Mouse (Mus musculus) MEL (cell line): Measurements from ENCODE around the gene Bex1. TPM values are rescaled to one million over a fixed set of nuclear protein-coding genes. Genes with fewer than 3 reads are reported as not detected.
A peak's percentile ranks its signal among the peaks of the same experiment; 100 is the strongest.

Experiments used
- DNase-seq: peaks from one replicate; pipeline ENCODE4 v3.0.0; 2011; ENCODE audit warnings: low read depth, low spot score
- H3K27ac ChIP-seq: 2 replicates; pipeline ENCODE4 v1.5.1; 2012; ENCODE audit warnings: low read depth, mild to moderate bottlenecking, control low read depth, low read length, moderate library complexity; ENCODE audit not compliant: control insufficient read depth
- H3K27me3 ChIP-seq, 2 experiments: fragments of 150-350 bp in 1 of 2; sonication (generic) in 1 of 2; 2 replicates each; pipeline ENCODE4 v1.6.1; 2012; ENCODE audit warnings: low read length in 2 of 2, mild to moderate bottlenecking in 2 of 2, improper control_type of control experiment in 1 of 2, moderate library complexity in 1 of 2; ENCODE audit not compliant: insufficient read depth in 2 of 2, control insufficient read depth in 1 of 2
- H3K36me3 ChIP-seq, 2 experiments: 2 replicates each; pipeline ENCODE4 v1.6.1; 2012 to 2014; ENCODE audit warnings: low read length in 2 of 2, improper control_type of control experiment in 1 of 2, inconsistent platforms in 1 of 2, mild to moderate bottlenecking in 1 of 2; ENCODE audit not compliant: insufficient read depth in 2 of 2, control insufficient read depth in 1 of 2
- H3K4me1 ChIP-seq, 2 experiments: fragments of 150-350 bp in 1 of 2; sonication (generic) in 1 of 2; 2 replicates each; pipeline ENCODE4 v1.6.1; 2012; ENCODE audit warnings: low read length in 2 of 2, improper control_type of control experiment in 1 of 2, mild to moderate bottlenecking in 1 of 2; ENCODE audit not compliant: insufficient read depth in 2 of 2, control insufficient read depth in 1 of 2
- H3K4me3 ChIP-seq, 2 experiments: fragments of 150-350 bp in 1 of 2; sonication (generic) in 1 of 2; 2 replicates each; pipeline ENCODE4 v1.5.1; 2012; ENCODE audit warnings: low read depth in 2 of 2, low read length in 2 of 2, mild to moderate bottlenecking in 2 of 2, moderate library complexity in 2 of 2, control low read depth in 1 of 2, improper control_type of control experiment in 1 of 2; ENCODE audit not compliant: control insufficient read depth in 1 of 2, insufficient read depth in 1 of 2
- H3K79me2 ChIP-seq: 2 replicates; pipeline ENCODE4 v1.6.1; 2012; ENCODE audit warnings: mild to moderate bottlenecking, low read length, moderate library complexity; ENCODE audit not compliant: control insufficient read depth, poor library complexity, insufficient read depth
- H3K9ac ChIP-seq: 2 replicates; pipeline ENCODE4 v1.6.1; 2012; ENCODE audit warnings: low read depth, mild to moderate bottlenecking, control low read depth, low read length, moderate library complexity; ENCODE audit not compliant: control insufficient read depth, poor library complexity, severe bottlenecking
- H3K9me3 ChIP-seq: fragments of 150-350 bp; sonication (generic); replicated peaks from 2 replicates; pipeline ENCODE4 v1.6.1; 2012; ENCODE audit warnings: mild to moderate bottlenecking, low read length, improper control_type of control experiment, moderate library complexity; ENCODE audit not compliant: insufficient read depth
- BHLHE40 ChIP-seq: IDR thresholded peaks from 2 replicates; pipeline ENCODE4 v1.6.1; 2012; ENCODE audit warnings: low read depth, mild to moderate bottlenecking, inconsistent platforms, low read length, improper control_type of control experiment, borderline replicate concordance
- CHD1 ChIP-seq: IDR thresholded peaks from 2 replicates; pipeline ENCODE4 v1.6.1; 2012; ENCODE audit warnings: low read depth, mild to moderate bottlenecking, inconsistent platforms, low read length, improper control_type of control experiment
- CHD2 ChIP-seq: IDR thresholded peaks from 2 replicates; pipeline ENCODE4 v1.6.1; 2011; ENCODE audit warnings: low read length, improper control_type of control experiment
- E2F4 ChIP-seq: IDR thresholded peaks from 2 replicates; pipeline ENCODE4 v1.6.1; 2011; ENCODE audit warnings: low read depth, low read length, improper control_type of control experiment, borderline replicate concordance
- EP300 ChIP-seq, 2 experiments: IDR thresholded peaks; 2 replicates each; pipeline ENCODE4 v1.6.1; 2011; ENCODE audit warnings: improper control_type of control experiment in 2 of 2, low read length in 2 of 2, low read depth in 1 of 2, mild to moderate bottlenecking in 1 of 2
- GABPA ChIP-seq: IDR thresholded peaks from 2 replicates; pipeline ENCODE4 v1.6.1; 2012; ENCODE audit warnings: low read depth, mild to moderate bottlenecking, inconsistent platforms, low read length, improper control_type of control experiment, moderate library complexity
- GATA1 ChIP-seq: IDR thresholded peaks from 2 replicates; pipeline ENCODE4 v1.6.1; 2011; ENCODE audit warnings: low read depth, low read length, improper control_type of control experiment
- HCFC1 ChIP-seq: IDR thresholded peaks from 2 replicates; pipeline ENCODE4 v1.6.1; 2012; ENCODE audit warnings: low read depth, mild to moderate bottlenecking, inconsistent platforms, low read length, improper control_type of control experiment, moderate library complexity
- MAX ChIP-seq: IDR thresholded peaks from 2 replicates; pipeline ENCODE4 v1.6.1; 2011; ENCODE audit warnings: low read length, improper control_type of control experiment
- MAZ ChIP-seq: IDR thresholded peaks from 2 replicates; pipeline ENCODE4 v1.6.1; 2012; ENCODE audit warnings: low read depth, mild to moderate bottlenecking, inconsistent platforms, low read length, improper control_type of control experiment
- MXI1 ChIP-seq: IDR thresholded peaks from 2 replicates; pipeline ENCODE4 v1.6.1; 2011; ENCODE audit warnings: mild to moderate bottlenecking, low read depth, low read length, improper control_type of control experiment
- MYB ChIP-seq: IDR thresholded peaks from 2 replicates; pipeline ENCODE4 v1.6.1; 2011; ENCODE audit warnings: mild to moderate bottlenecking, low read depth, low read length, improper control_type of control experiment
- MYC ChIP-seq: IDR thresholded peaks from 2 replicates; pipeline ENCODE4 v1.6.1; 2011; ENCODE audit warnings: low read depth, mild to moderate bottlenecking, low read length, improper control_type of control experiment, moderate library complexity
- NELFE ChIP-seq: IDR thresholded peaks from 2 replicates; pipeline ENCODE4 v1.6.1; 2011; ENCODE audit warnings: low read depth, low read length, improper control_type of control experiment
- POLR2A ChIP-seq, 2 experiments: IDR thresholded peaks; 2 replicates each; pipeline ENCODE4 v1.6.1; 2011 to 2012; ENCODE audit warnings: low read length in 2 of 2, mild to moderate bottlenecking in 2 of 2, control low read depth in 1 of 2, improper control_type of control experiment in 1 of 2, low read depth in 1 of 2, moderate library complexity in 1 of 2; ENCODE audit not compliant: control insufficient read depth in 1 of 2, insufficient read depth in 1 of 2, poor library complexity in 1 of 2
- POLR2AphosphoS2 ChIP-seq: IDR thresholded peaks from 2 replicates; pipeline ENCODE4 v1.6.1; 2011; ENCODE audit warnings: low read length, improper control_type of control experiment
- POLR2AphosphoS5 ChIP-seq: IDR thresholded peaks from 2 replicates; pipeline ENCODE4 v1.6.1; 2012; ENCODE audit warnings: low read depth, borderline replicate concordance, mild to moderate bottlenecking, inconsistent platforms, low read length, moderate library complexity, mixed read lengths
- RAD21 ChIP-seq: IDR thresholded peaks from 2 replicates; pipeline ENCODE4 v1.6.1; 2011; ENCODE audit warnings: mild to moderate bottlenecking, low read depth, low read length, improper control_type of control experiment
- RCOR1 ChIP-seq: IDR thresholded peaks from 2 replicates; pipeline ENCODE4 v1.6.1; 2012; ENCODE audit warnings: low read depth, mild to moderate bottlenecking, inconsistent platforms, low read length, improper control_type of control experiment
- TAL1 ChIP-seq: IDR thresholded peaks from 2 replicates; pipeline ENCODE4 v1.6.1; 2012; ENCODE audit warnings: mild to moderate bottlenecking, inconsistent platforms, low read length, moderate library complexity, mixed read lengths
- TBP ChIP-seq: IDR thresholded peaks from 2 replicates; pipeline ENCODE4 v1.8.0; 2011; ENCODE audit warnings: low read depth, low read length, improper control_type of control experiment
- TCF12 ChIP-seq: IDR thresholded peaks from 2 replicates; pipeline ENCODE4 v1.6.1; 2014; ENCODE audit warnings: low read depth, mild to moderate bottlenecking, inconsistent platforms, low read length, improper control_type of control experiment, moderate library complexity
- UBTF ChIP-seq: IDR thresholded peaks from 2 replicates; pipeline ENCODE4 v1.6.1; 2012; ENCODE audit warnings: low read depth, mild to moderate bottlenecking, inconsistent platforms, low read length, improper control_type of control experiment, moderate library complexity, borderline replicate concordance; ENCODE audit not compliant: insufficient read depth
- USF1 ChIP-seq: IDR thresholded peaks from 2 replicates; pipeline ENCODE4 v1.6.1; 2014; ENCODE audit warnings: low read depth, mild to moderate bottlenecking, inconsistent platforms, low read length, improper control_type of control experiment, moderate library complexity
- USF2 ChIP-seq, 2 experiments: IDR thresholded peaks; 2 replicates each; pipeline ENCODE4 v1.6.1; 2011 to 2012; ENCODE audit warnings: improper control_type of control experiment in 2 of 2, low read length in 2 of 2, borderline replicate concordance in 1 of 2, inconsistent platforms in 1 of 2, low read depth in 1 of 2, mild to moderate bottlenecking in 1 of 2; ENCODE audit not compliant: insufficient read depth in 1 of 2
- ZKSCAN1 ChIP-seq: IDR thresholded peaks from 2 replicates; pipeline ENCODE4 v1.6.1; 2012; ENCODE audit warnings: low read depth, mild to moderate bottlenecking, inconsistent platforms, low read length, improper control_type of control experiment, moderate library complexity
- ZMIZ1 ChIP-seq: IDR thresholded peaks from 2 replicates; pipeline ENCODE4 v1.6.1; 2012; ENCODE audit warnings: low read depth, mild to moderate bottlenecking, inconsistent platforms, low read length, improper control_type of control experiment, moderate library complexity
- ZNF384 ChIP-seq: IDR thresholded peaks from 2 replicates; pipeline ENCODE4 v1.6.1; 2012; ENCODE audit warnings: low read depth, mild to moderate bottlenecking, inconsistent platforms, low read length, improper control_type of control experiment
- polyA plus RNA-seq, 2 experiments: library from polyadenylated mRNA; stranded (reverse) in 1 of 2; unstranded in 1 of 2; fragments of >175 nt in 1 of 2; fragments of >200 nt in 1 of 2; gene quantifications; 2 replicates each; pipeline versions ENCODE4 v1.2.1 to v1.2.4; 2012; ENCODE audit warnings: low replicate concordance in 2 of 2, low read depth in 1 of 2; ENCODE audit not compliant: insufficient read length in 2 of 2, insufficient read depth in 1 of 2, missing spikeins in 1 of 2
- total RNA-seq: library from RNA; depleted of rRNA; stranded (reverse); fragments of 300-350 nt; gene quantifications from 2 replicates; pipeline ENCODE4 v1.2.3, GENCODE M21; 2012

Bex1 gene
- total and polyA plus RNA-seq, 3 experiments, result 0.27 to 0.86 TPM; not detected in 1

GRCm38 (mm10) chrX:136172786-136173185, 42.5 kb downstream of the Bex1 start:
- Histone ChIP-seq H3K27me3 (peaks cover 0 to 3% of the 10 kb centered on the region in 2 experiments; a peak in 3 of 4 replicates), H3K4me3 (peak overlapping the region in 1 of 2 experiments; percentile 75; a peak in 1 of 4 replicates), H3K9me3 (no peaks in the 10 kb centered on the region), H3K27ac (no peak overlapping the region), H3K79me2 (no peaks in the 10 kb centered on the region; the same call in 1 of the 2 replicates), H3K9ac (no peak overlapping the region), H3K36me3 (peaks cover 0 to 5% of the 10 kb centered on the region in 2 experiments; a peak in 2 of 4 replicates), H3K4me1 (peaks cover 0 to 4% of the 10 kb centered on the region in 2 experiments; a peak in 1 of 4 replicates)
- TF ChIP-seq ZKSCAN1, result no peak
- TF ChIP-seq RAD21, result no peak
- TF ChIP-seq NELFE, result no peak
- no peak for TF ChIP-seq MYC
- TF ChIP-seq EP300 (IDR thresholded peaks at IDR 0.05; ENCODE audit: low read depth in 1 of 2, low read length in 2 of 2), result no peak
- TF ChIP-seq POLR2AphosphoS5, result no peak
- TF ChIP-seq USF2 (IDR thresholded peaks at IDR 0.05; ENCODE audit: borderline replicate concordance in 1 of 2, insufficient read depth in 1 of 2, low read depth in 1 of 2, low read length in 2 of 2), result no peak
- no peak for TF ChIP-seq TBP
- no peak for TF ChIP-seq USF1
- TF ChIP-seq CHD2, result no peak
- no peak for TF ChIP-seq POLR2AphosphoS2
- TF ChIP-seq GABPA, result no peak
- TF ChIP-seq POLR2A (IDR thresholded peaks at IDR 0.05; ENCODE audit: control insufficient read depth in 1 of 2, insufficient read depth in 1 of 2, low read depth in 1 of 2, low read length in 2 of 2, poor library complexity in 1 of 2), result no peak
- TF ChIP-seq ZNF384, result no peak
- no peak for TF ChIP-seq TAL1
- no peak for DNase-seq

GRCm38 (mm10) chrX:136172118-136172551, 43.2 kb downstream of the Bex1 start, which contains the start of gene Tceal8:
TSS of gene Tceal8 (minus strand) at chrX:136172342.
- Histone ChIP-seq H3K9ac (peak within 1 kb of the TSS; percentile 82), H3K4me3 (peak within 1 kb of the TSS; percentile 75 to 86), H3K79me2 (no peaks in the 10 kb centered on the region; the same call in 1 of the 2 replicates), H3K27me3 (no peaks in the 10 kb centered on the region; a peak in 1 of 4 replicates), H3K36me3 (peaks cover 0 to 5% of the 10 kb centered on the region in 2 experiments; a peak in 2 of 4 replicates), H3K27ac (peak within 1 kb of the TSS; percentile 62), H3K4me1 (peaks cover 0 to 4% of the 10 kb centered on the region in 2 experiments; a peak in 1 of 4 replicates), H3K9me3 (no peaks in the 10 kb centered on the region)
- DNase-seq, result peak; percentile 95
- TF ChIP-seq TAL1, result no peak
- TF ChIP-seq HCFC1, result peak; percentile 80
- peak; percentile 28; the same call in 1 of the 2 replicates for TF ChIP-seq RCOR1
- TF ChIP-seq TCF12, result 0 out of 2 replicates have a peak, but pooled peaks have one; percentile 13
- peak; percentile 98 for TF ChIP-seq USF1
- TF ChIP-seq MAX, result peak; percentile 91
- peak; percentile 84 for TF ChIP-seq NELFE
- TF ChIP-seq TBP, result peak; percentile 88; the same call in 1 of the 2 replicates
- TF ChIP-seq POLR2AphosphoS2, result peak; percentile 85; the same call in 1 of the 2 replicates
- TF ChIP-seq MAZ, result peak; percentile 77; the same call in 1 of the 2 replicates
- TF ChIP-seq BHLHE40, result peak; percentile 94
- no peak for TF ChIP-seq MYB
- TF ChIP-seq RAD21, result no peak
- no peak for TF ChIP-seq UBTF
- peak; percentile 25; the same call in 1 of the 2 replicates for TF ChIP-seq E2F4
- TF ChIP-seq CHD2, result 0 out of 2 replicates have a peak, but pooled peaks have one; percentile 47
- TF ChIP-seq CHD1, result no peak
- TF ChIP-seq POLR2A (IDR thresholded peaks at IDR 0.05; ENCODE audit: control insufficient read depth in 1 of 2, insufficient read depth in 1 of 2, low read depth in 1 of 2, low read length in 2 of 2, poor library complexity in 1 of 2), result peak; percentile 28 to 92; a peak in 2 of 4 replicates
- peak in 1 of 2 experiments; percentile 35; a peak in 1 of 4 replicates for TF ChIP-seq EP300 (IDR thresholded peaks at IDR 0.05; ENCODE audit: low read depth in 1 of 2, low read length in 2 of 2)
- TF ChIP-seq ZNF384, result no peak
- no peak; the same call in 1 of the 2 replicates for TF ChIP-seq GATA1
- peak; percentile 64; the same call in 1 of the 2 replicates for TF ChIP-seq ZMIZ1
- peak; percentile 68 for TF ChIP-seq MXI1
